Mouse (Mus musculus) testis, adult 2 months (tissue): ENCODE results near the gene Fa2h.

Experiments used
- CTCF ChIP-seq: fragments of 200-500 bp; IDR thresholded peaks from 2 replicates; pipeline ENCODE4 v1.5.1; 2012; ENCODE audit warnings: low read depth, mild to moderate bottlenecking, inconsistent platforms, low read length, moderate library complexity; ENCODE audit not compliant: control insufficient read depth, insufficient read depth, insufficient replicate concordance
- POLR2A ChIP-seq: fragments of 200-500 bp; IDR thresholded peaks from 2 replicates; pipeline ENCODE4 v1.6.1; 2012; ENCODE audit warnings: low read depth, mild to moderate bottlenecking, inconsistent platforms, low read length, moderate library complexity; ENCODE audit not compliant: control insufficient read depth

DNA sequence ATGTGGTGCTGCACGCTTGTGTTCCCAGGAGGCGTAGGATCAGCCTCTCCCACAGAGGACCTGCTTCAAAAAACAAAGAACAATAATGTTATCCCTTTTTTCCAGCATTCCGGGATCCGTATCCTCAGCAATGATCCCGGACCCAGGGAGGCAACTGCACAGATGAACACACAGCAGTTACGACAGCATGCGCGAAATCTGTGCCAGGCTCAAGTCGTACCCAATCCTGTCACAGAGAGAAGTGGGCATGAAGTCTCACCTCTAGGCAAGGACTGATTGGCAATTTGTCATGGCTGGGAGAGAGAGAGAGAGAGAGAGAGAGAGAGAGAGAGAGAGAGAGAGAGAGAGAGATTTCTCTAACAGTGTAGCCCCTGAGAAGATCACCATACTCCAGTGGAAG lies 31.0 kb upstream of the Fa2h start:
- TF ChIP-seq CTCF (no peak), POLR2A (no peak)
